Mouse (Mus musculus): ENCODE measurements at regions not wholly inside any gene's neighbourhood (a gene's known extent, or its start where the extent isn't known, plus 50 kb on each side); places are given as distances from the start of the nearest gene placed in this dataset.
A peak's percentile ranks its signal among the peaks of the same experiment; 100 is the strongest.

GRCm38 (mm10) chr10:126708730-126709129 is 192.4 kb downstream of the Atp23 start:
- Histone ChIP-seq H3K27ac (ENCODE audit: control insufficient read depth, insufficient read depth, low read depth, low read length) (no peak overlapping the region), H3K4me1 (ENCODE audit: control insufficient read depth, insufficient read depth, low read length) (no peaks in the 10 kb centered on the region), H3K36me3 (ENCODE audit: control insufficient read depth, insufficient read depth, low read length) (no peaks in the 10 kb centered on the region), H3K4me3 (ENCODE audit: control insufficient read depth, low read depth, low read length) (no peak overlapping the region), H3K27me3 (ENCODE audit: control insufficient read depth, insufficient read depth, low read length) (no peaks in the 10 kb centered on the region)
- TF ChIP-seq POLR2A (IDR thresholded peaks at IDR 0.05; ENCODE audit: control insufficient read depth, low read depth, low read length) (no peak), CTCF (IDR thresholded peaks at IDR 0.05; ENCODE audit: control insufficient read depth, insufficient read depth, insufficient replicate concordance, low read depth, low read length) (no peak)

GRCm38 (mm10) chr10:126708215-126708614 is 192.9 kb downstream of the Atp23 start:
- Histone ChIP-seq H3K4me1 (ENCODE audit: control insufficient read depth, insufficient read depth, low read length) (no peaks in the 10 kb centered on the region), H3K27me3 (ENCODE audit: control insufficient read depth, insufficient read depth, low read length) (no peaks in the 10 kb centered on the region), H3K27ac (ENCODE audit: control insufficient read depth, insufficient read depth, low read depth, low read length) (no peak overlapping the region), H3K36me3 (ENCODE audit: control insufficient read depth, insufficient read depth, low read length) (no peaks in the 10 kb centered on the region), H3K4me3 (ENCODE audit: control insufficient read depth, low read depth, low read length) (no peak overlapping the region)
- TF ChIP-seq CTCF (IDR thresholded peaks at IDR 0.05; ENCODE audit: control insufficient read depth, insufficient read depth, insufficient replicate concordance, low read depth, low read length) (no peak), POLR2A (IDR thresholded peaks at IDR 0.05; ENCODE audit: control insufficient read depth, low read depth, low read length) (no peak)

- TF ChIP-seq CTCF (IDR thresholded peaks at IDR 0.05; ENCODE audit: control insufficient read depth, insufficient read depth, insufficient replicate concordance, low read depth, low read length) (no peak), POLR2A (IDR thresholded peaks at IDR 0.05; ENCODE audit: control insufficient read depth, low read depth, low read length) (no peak)
- Histone ChIP-seq H3K36me3 (ENCODE audit: control insufficient read depth, insufficient read depth, low read length) (no peaks in the 10 kb centered on the region; the same call in 1 of the 2 replicates), H3K27me3 (ENCODE audit: control insufficient read depth, insufficient read depth, low read length) (no peaks in the 10 kb centered on the region), H3K27ac (ENCODE audit: control insufficient read depth, insufficient read depth, low read depth, low read length) (no peak overlapping the region), H3K4me1 (ENCODE audit: control insufficient read depth, insufficient read depth, low read length) (no peaks in the 10 kb centered on the region; the same call in 1 of the 2 replicates), H3K4me3 (ENCODE audit: control insufficient read depth, low read depth, low read length) (peak overlapping the region; percentile 7)
These were observed 204.1 kb downstream of the Atp23 start for GRCm38 (mm10) chr10:126697086-126697485.

- Histone ChIP-seq H3K27ac (ENCODE audit: control insufficient read depth, insufficient read depth, low read depth, low read length) (peak overlapping the region; percentile 95), H3K36me3 (ENCODE audit: control insufficient read depth, insufficient read depth, low read length) (no peaks in the 10 kb centered on the region; the same call in 1 of the 2 replicates), H3K4me3 (ENCODE audit: control insufficient read depth, low read depth, low read length) (peak overlapping the region; percentile 96), H3K27me3 (ENCODE audit: control insufficient read depth, insufficient read depth, low read length) (no peaks in the 10 kb centered on the region), H3K4me1 (ENCODE audit: control insufficient read depth, insufficient read depth, low read length) (peaks cover 9% of the 10 kb centered on the region)
- peak; percentile 25; the same call in 1 of the 2 replicates for TF ChIP-seq POLR2A (IDR thresholded peaks at IDR 0.05; ENCODE audit: control insufficient read depth, low read depth, low read length)
- TF ChIP-seq CTCF (IDR thresholded peaks at IDR 0.05; ENCODE audit: control insufficient read depth, insufficient read depth, insufficient replicate concordance, low read depth, low read length), result no peak
These were observed 210.1 kb downstream of the Atp23 start for GRCm38 (mm10) chr10:126690914-126691673.

- Histone ChIP-seq H3K36me3 (ENCODE audit: control insufficient read depth, insufficient read depth, low read length) (no peaks in the 10 kb centered on the region), H3K27ac (ENCODE audit: control insufficient read depth, insufficient read depth, low read depth, low read length) (no peak overlapping the region), H3K4me1 (ENCODE audit: control insufficient read depth, insufficient read depth, low read length) (peaks cover 4% of the 10 kb centered on the region), H3K27me3 (ENCODE audit: control insufficient read depth, insufficient read depth, low read length) (no peaks in the 10 kb centered on the region), H3K4me3 (ENCODE audit: control insufficient read depth, low read depth, low read length) (no peak overlapping the region)
- no peak for TF ChIP-seq POLR2A (IDR thresholded peaks at IDR 0.05; ENCODE audit: control insufficient read depth, low read depth, low read length)
- TF ChIP-seq CTCF (IDR thresholded peaks at IDR 0.05; ENCODE audit: control insufficient read depth, insufficient read depth, insufficient replicate concordance, low read depth, low read length), result no peak
These were observed 220.6 kb downstream of the Atp23 start for GRCm38 (mm10) chr10:126680275-126681184.

GRCm38 (mm10) chr10:126679224-126680120 is 221.7 kb downstream of the Atp23 start:
- Histone ChIP-seq H3K36me3 (ENCODE audit: control insufficient read depth, insufficient read depth, low read length) (no peaks in the 10 kb centered on the region), H3K27ac (ENCODE audit: control insufficient read depth, insufficient read depth, low read depth, low read length) (no peak overlapping the region), H3K27me3 (ENCODE audit: control insufficient read depth, insufficient read depth, low read length) (no peaks in the 10 kb centered on the region), H3K4me1 (ENCODE audit: control insufficient read depth, insufficient read depth, low read length) (peaks cover 4% of the 10 kb centered on the region), H3K4me3 (ENCODE audit: control insufficient read depth, low read depth, low read length) (no peak overlapping the region)
- TF ChIP-seq CTCF (IDR thresholded peaks at IDR 0.05; ENCODE audit: control insufficient read depth, insufficient read depth, insufficient replicate concordance, low read depth, low read length) (peak; percentile 93), POLR2A (IDR thresholded peaks at IDR 0.05; ENCODE audit: control insufficient read depth, low read depth, low read length) (no peak)
